Mouse (Mus musculus) stomach, postnatal 0 days (tissue): ENCODE data around the gene Samd14. TPM values are rescaled to one million over a fixed set of nuclear protein-coding genes. Genes with fewer than 3 reads are reported as not detected.
A peak's percentile ranks its signal among the peaks of the same experiment; 100 is the strongest.
"Not testable (repeated sequence)": the region's sequence is repeated elsewhere in the genome, so short reads cannot be mapped to it uniquely, and the experiment has no call there.

Experiments used
- ATAC-seq: fragments of 200-750 bp; cut with Nextera tagmentation; 2 replicates; pipeline ENCODE4 v1.8.0; 2017; ENCODE audit not compliant: low FRiP score, low TSS enrichment
- DNase-seq: peaks from one replicate; pipeline ENCODE4 v3.0.0-alpha.2; 2016; ENCODE audit warnings: low spot score
- H3K27ac ChIP-seq: fragments of 300-500 bp; sonication (generic); replicated peaks from 2 replicates; pipeline ENCODE4 v1.5.1; 2014; ENCODE audit warnings: mild to moderate bottlenecking, control low read depth
- H3K27me3 ChIP-seq: fragments of 300-500 bp; sonication (generic); 2 replicates; pipeline ENCODE4 v1.6.1; 2014; ENCODE audit warnings: low read length; ENCODE audit not compliant: control insufficient read depth, insufficient read depth
- H3K36me3 ChIP-seq: fragments of 300-500 bp; sonication (generic); 2 replicates; pipeline ENCODE4 v1.6.1; 2014; ENCODE audit warnings: low read length, mixed read lengths; ENCODE audit not compliant: control insufficient read depth, insufficient read depth
- H3K4me1 ChIP-seq: fragments of 300-500 bp; sonication (generic); replicated peaks from 2 replicates; pipeline ENCODE4 v1.6.1; 2014; ENCODE audit warnings: antibody characterized with exemption; ENCODE audit not compliant: control insufficient read depth, insufficient read depth
- H3K4me2 ChIP-seq: fragments of 300-500 bp; sonication (generic); replicated peaks from 2 replicates; pipeline ENCODE4 v1.6.1; 2014; ENCODE audit warnings: low read depth, mild to moderate bottlenecking, control low read depth, moderate library complexity
- H3K4me3 ChIP-seq: fragments of 300-500 bp; sonication (generic); 2 replicates; pipeline ENCODE4 v1.5.1; 2014; ENCODE audit warnings: low read depth, low read length, control low read depth
- H3K9ac ChIP-seq: fragments of 300-500 bp; sonication (generic); 2 replicates; pipeline ENCODE4 v1.6.1; 2014; ENCODE audit warnings: mild to moderate bottlenecking, low read length, control low read depth, mixed read lengths
- H3K9me3 ChIP-seq: fragments of 300-500 bp; sonication (generic); 2 replicates; pipeline ENCODE4 v1.6.1; 2016; ENCODE audit warnings: low read length; ENCODE audit not compliant: control insufficient read depth
- CTCF ChIP-seq: IDR thresholded peaks from 2 replicates; pipeline ENCODE4 v1.5.1; 2016; ENCODE audit warnings: antibody characterized with exemption, low read depth, mild to moderate bottlenecking, moderate library complexity
- EP300 ChIP-seq: optimal IDR thresholded peaks from 2 replicates; pipeline ENCODE3; 2016; ENCODE audit warnings: antibody characterized with exemption
- WGBS: fragments of 180-500 bp; shearing (Covaris S2); extraction: QIAGEN DNeasy Blood & Tissue Kit; methylation state at CpG from one replicate; pipeline ENCODE4 v1.1.7; 2014; 5-methylcytosine and 5-hydroxymethylcytosine counted together
- polyA plus RNA-seq: library from polyadenylated mRNA; unstranded; fragments of >200 nt; fragmentation: Nextera tagmentation; extraction: Ambion mirVana; gene quantifications from 2 replicates; pipeline ENCODE4 v1.2.1, GENCODE M21; 2015

Gene Samd14
- polyA plus RNA-seq, 1 experiment from 2014 or later, result 6.7 TPM

- WGBS, result 2% methylated on average over 27 of the region's 27 CpGs
- Histone ChIP-seq H3K4me3 (peak overlapping the region; percentile 38), H3K9ac (peak overlapping the region; percentile 55; the same call in 1 of the 2 replicates), H3K27me3 (no peaks in the 10 kb centered on the region), H3K4me1 (peaks cover 12% of the 10 kb centered on the region; the same call in 1 of the 2 replicates), H3K36me3 (peaks cover 19% of the 10 kb centered on the region), H3K27ac (peak overlapping the region; percentile 79), H3K9me3 (no peaks in the 10 kb centered on the region), H3K4me2 (peak overlapping the region; percentile 71)
- ATAC-seq (peak; percentile 35; the same call in 1 of the 2 replicates), DNase-seq (peak; percentile 87)
- TF ChIP-seq CTCF, result 0 out of 2 replicates have a peak, but pooled peaks have one; percentile 15
- no peak for TF ChIP-seq EP300
Measured at GRCm38 (mm10) chr11:95006525-95007219, 3.0 kb upstream of the Samd14 start.

- DNase-seq (no peak), ATAC-seq (no peak; the same call in 1 of the 2 replicates)
- Histone ChIP-seq H3K9ac (peak overlapping the region; percentile 55; the same call in 1 of the 2 replicates), H3K4me2 (no peak overlapping the region; the same call in 1 of the 2 replicates), H3K36me3 (peaks cover 13% of the 10 kb centered on the region), H3K27ac (peak overlapping the region; percentile 79), H3K27me3 (no peaks in the 10 kb centered on the region), H3K4me1 (peaks cover 12% of the 10 kb centered on the region; the same call in 1 of the 2 replicates), H3K4me3 (no peak overlapping the region), H3K9me3 (no peaks in the 10 kb centered on the region)
- WGBS, result 46% methylated on average over 3 of the region's 3 CpGs
- TF ChIP-seq EP300, result no peak
- TF ChIP-seq CTCF, result no peak
Measured at GRCm38 (mm10) chr11:95007418-95007817, 2.3 kb upstream of the Samd14 start.

GRCm38 (mm10) chr11:95008661-95009628 is 734 bp upstream of the Samd14 start:
- Histone ChIP-seq H3K27me3 (no peaks in the 10 kb centered on the region), H3K36me3 (peaks cover 7% of the 10 kb centered on the region), H3K27ac (peak overlapping the region; percentile 81), H3K4me3 (peak overlapping the region; percentile 56), H3K9ac (peak overlapping the region; percentile 76), H3K4me1 (peaks cover 12% of the 10 kb centered on the region; the same call in 1 of the 2 replicates), H3K4me2 (peak overlapping the region; percentile 75), H3K9me3 (no peaks in the 10 kb centered on the region)
- no peak for DNase-seq
- TF ChIP-seq EP300, result no peak
- TF ChIP-seq CTCF, result no peak
- WGBS, result 24% methylated on average over 15 of the region's 15 CpGs
- no peak; the same call in none of the 2 replicates for ATAC-seq

DNA sequence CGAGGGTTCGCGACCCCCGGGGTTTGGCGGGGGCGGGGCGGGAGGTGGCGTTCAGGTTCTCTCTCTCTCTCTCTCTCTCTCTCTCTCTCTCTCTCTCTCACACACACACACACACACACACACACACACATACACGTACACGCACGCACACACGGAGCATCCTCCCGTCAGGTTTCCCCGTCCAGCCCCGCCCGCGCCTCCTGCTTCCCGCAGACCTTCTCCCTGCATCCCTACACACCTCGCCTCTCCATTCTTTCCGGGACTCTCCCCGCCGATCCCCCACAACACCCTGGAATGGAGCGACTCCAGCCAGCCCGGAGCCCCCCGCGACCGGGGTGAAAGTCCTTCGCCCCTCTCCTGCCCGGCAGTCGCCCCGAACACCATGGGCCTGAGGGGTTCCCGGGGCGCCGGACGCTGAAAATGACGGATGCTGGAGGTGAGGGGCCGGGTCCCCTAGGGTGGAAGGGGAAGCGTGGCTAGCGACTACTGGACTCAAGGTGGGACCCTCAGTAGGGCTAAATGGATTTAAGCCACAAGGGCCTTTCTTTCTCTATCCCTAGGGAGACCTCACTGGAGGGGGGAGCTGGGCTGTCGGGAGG is 561 bp downstream of the Samd14 start:
- no peaks in the 10 kb centered on the region for H3K27me3 ChIP-seq
- peak overlapping the region; percentile 75 for H3K4me2 ChIP-seq
- H3K4me1 ChIP-seq, result peaks cover 12% of the 10 kb centered on the region; the same call in 1 of the 2 replicates
- H3K9me3 ChIP-seq, result no peaks in the 10 kb centered on the region
- ATAC-seq, result no peak
- H3K9ac ChIP-seq, result peak overlapping the region; percentile 76
- peaks cover 6% of the 10 kb centered on the region for H3K36me3 ChIP-seq
- no peak for TF ChIP-seq CTCF
- no peak for DNase-seq
- peak overlapping the region; percentile 81 for H3K27ac ChIP-seq
- peak overlapping the region; percentile 56 for H3K4me3 ChIP-seq
- WGBS, result 2% methylated on average over 35 of the region's 40 CpGs

- Histone ChIP-seq H3K4me1 (peaks cover 12% of the 10 kb centered on the region; the same call in 1 of the 2 replicates), H3K9ac (peak overlapping the region; percentile 52; the same call in 1 of the 2 replicates), H3K4me2 (peak overlapping the region; percentile 75), H3K4me3 (peak overlapping the region; percentile 56)
- ATAC-seq, H3K27me3 ChIP-seq, H3K9me3 ChIP-seq, DNase-seq, H3K27ac ChIP-seq, H3K36me3 ChIP-seq: not testable (repeated sequence)
- WGBS, result 17% methylated on average over 4 of the region's 4 CpGs
Measured at GRCm38 (mm10) chr11:95010841-95011403, 1.2 kb downstream of the Samd14 start.
